Mouse (Mus musculus): Measurements from ENCODE around the gene Cracr2b. TPM values are rescaled to one million over a fixed set of nuclear protein-coding genes. Genes with fewer than 3 reads are reported as not detected.

Cracr2b gene
- total RNA-seq, 2 experiments from 2014 or later = 19.7 to 23.1 TPM

GRCm38 (mm10) chr7:141480842-141481497, 20.1 kb downstream of the Cracr2b start:
- intact Hi-C loops (cut with DNase I) = loop anchor here (1.0 to 5.0 kb wide), 3 partner anchors 45 to 185 kb away; no protein-coding TSS in a partner anchor
- DNase-seq (ENCODE audit: low spot score) = no peak

- intact Hi-C loops (cut with DNase I) = loop anchor here (1.0 to 5.0 kb wide), 3 partner anchors 45 to 185 kb away; no protein-coding TSS in a partner anchor
- no peak for DNase-seq (ENCODE audit: low spot score)
These were observed 20.9 kb downstream of the Cracr2b start for GRCm38 (mm10) chr7:141481498-141482401.

GRCm38 (mm10) chr7:141482531-141483024, 21.7 kb downstream of the Cracr2b start:
- no peak for DNase-seq (ENCODE audit: low spot score)
- intact Hi-C loops (cut with DNase I) = loop anchor here (5.0 kb wide), 1 partner anchor 135 kb away; no protein-coding TSS in a partner anchor

- intact Hi-C loops (cut with DNase I) = loop anchor here (5.0 kb wide), 1 partner anchor 134 kb away; no protein-coding TSS in a partner anchor
- no peak for DNase-seq (ENCODE audit: low spot score)
These were observed 22.3 kb downstream of the Cracr2b start for GRCm38 (mm10) chr7:141483114-141483653.

GRCm38 (mm10) chr7:141484186-141485120, 23.6 kb downstream of the Cracr2b start:
- intact Hi-C loops (cut with DNase I) = loop anchor here (5.0 kb wide), 1 partner anchor 133 kb away; no protein-coding TSS in a partner anchor
- DNase-seq (ENCODE audit: low spot score) = no peak

GRCm38 (mm10) chr7:141485186-141485585, 24.3 kb downstream of the Cracr2b start:
- intact Hi-C loops (cut with DNase I) = no loop called here
- DNase-seq (ENCODE audit: low spot score) = no peak

- intact Hi-C loops (cut with DNase I) = no loop called here
- DNase-seq (ENCODE audit: low spot score) = no peak
These were observed 24.7 kb downstream of the Cracr2b start for GRCm38 (mm10) chr7:141485606-141486005.

- no peak for DNase-seq (ENCODE audit: low spot score)
- intact Hi-C loops (cut with DNase I) = no loop called here
These were observed 25.3 kb downstream of the Cracr2b start for GRCm38 (mm10) chr7:141486239-141486638.

- intact Hi-C loops (cut with DNase I) = no loop called here
These were observed 26.2 kb downstream of the Cracr2b start for GRCm38 (mm10) chr7:141487141-141487540.

GRCm38 (mm10) chr7:141491151-141491550, 30.3 kb downstream of the Cracr2b start:
- no peak for DNase-seq (ENCODE audit: low spot score)
- intact Hi-C loops (cut with DNase I) = no loop called here

More at GRCm38 (mm10) chr7:141487141-141487540, 26.2 kb downstream of the Cracr2b start:
- DNase-seq (ENCODE audit: low spot score) = no peak

GRCm38 (mm10) chr7:141492738-141493137, 31.8 kb downstream of the Cracr2b start:
- intact Hi-C loops (cut with DNase I) = no loop called here
- no peak for DNase-seq (ENCODE audit: low spot score)

- intact Hi-C loops (cut with DNase I) = no loop called here
- DNase-seq (ENCODE audit: low spot score) = no peak
These were observed 32.8 kb downstream of the Cracr2b start for GRCm38 (mm10) chr7:141493729-141494128.

- intact Hi-C loops (cut with DNase I) = no loop called here
- no peak for DNase-seq (ENCODE audit: low spot score)
These were observed 34.5 kb downstream of the Cracr2b start for GRCm38 (mm10) chr7:141495379-141495778.

- no peak for DNase-seq (ENCODE audit: low spot score)
- intact Hi-C loops (cut with DNase I) = no loop called here
These were observed 35.0 kb downstream of the Cracr2b start for GRCm38 (mm10) chr7:141495940-141496339.

GRCm38 (mm10) chr7:141497600-141497999, 36.7 kb downstream of the Cracr2b start:
- DNase-seq (ENCODE audit: low spot score) = no peak
- intact Hi-C loops (cut with DNase I) = no loop called here

GRCm38 (mm10) chr7:141501820-141502555, 41.1 kb downstream of the Cracr2b start:
- intact Hi-C loops (cut with DNase I) = no loop called here
- DNase-seq (ENCODE audit: low spot score) = no peak

- intact Hi-C loops (cut with DNase I) = no loop called here
- no peak for DNase-seq (ENCODE audit: low spot score)
These were observed 41.6 kb downstream of the Cracr2b start for GRCm38 (mm10) chr7:141502556-141502905.

- intact Hi-C loops (cut with DNase I) = no loop called here
These were observed 45.4 kb downstream of the Cracr2b start for GRCm38 (mm10) chr7:141506278-141506677.

GRCm38 (mm10) chr7:141508160-141508559, 47.3 kb downstream of the Cracr2b start:
- intact Hi-C loops (cut with DNase I) = no loop called here
- no peak for DNase-seq (ENCODE audit: low spot score)

More at GRCm38 (mm10) chr7:141506278-141506677, 45.4 kb downstream of the Cracr2b start:
- no peak for DNase-seq (ENCODE audit: low spot score)

All from heart, postnatal 25 days (tissue).